Mouse (Mus musculus): ENCODE measurements around the gene Lrp1. TPM values are rescaled to one million over a fixed set of nuclear protein-coding genes. Genes with fewer than 3 reads are reported as not detected.

Lrp1 gene
- total RNA-seq, 2 experiments from 2014 or later, result 4.5 to 9.8 TPM

DNA sequence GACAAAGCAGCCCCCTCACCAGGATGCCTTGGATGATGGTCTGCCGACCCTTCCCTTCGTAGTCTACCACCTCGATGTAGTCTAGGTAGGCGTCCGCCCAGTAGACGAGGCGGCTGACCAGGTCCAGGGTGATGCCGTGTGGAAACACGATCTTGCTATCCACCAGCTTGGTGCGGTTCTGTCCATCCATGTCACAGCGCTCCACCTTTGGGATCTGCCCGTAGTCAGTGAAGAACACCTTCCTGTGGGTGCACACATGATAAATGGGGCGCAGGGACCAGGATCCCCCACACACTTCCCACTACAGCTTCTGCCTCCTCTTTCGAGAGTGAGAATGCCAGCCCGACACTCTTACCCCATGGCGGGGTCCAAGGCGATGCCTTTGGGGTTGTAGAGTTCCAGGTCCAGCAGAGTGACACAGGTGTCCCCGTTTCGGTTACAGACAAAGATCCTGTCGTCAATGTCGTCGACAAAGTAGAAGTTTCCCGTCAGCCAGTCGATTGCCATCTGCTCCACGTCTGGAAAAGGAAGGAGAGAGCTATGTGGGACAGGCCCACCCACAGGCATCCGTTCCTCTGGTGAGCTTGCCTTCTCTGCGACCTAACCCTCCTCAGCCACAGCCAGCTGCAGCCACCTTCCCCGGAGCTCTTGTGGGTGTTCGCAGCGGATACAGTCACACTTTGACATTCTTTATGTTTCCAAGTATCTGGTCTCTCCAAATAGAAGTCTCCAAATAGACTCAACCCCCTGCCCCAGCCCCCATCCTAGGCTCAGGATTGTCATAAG lies 25.8 kb downstream of the Lrp1 start:
- no peak for ATAC-seq (replicated peaks; ENCODE audit: poor library complexity)

GRCm38 (mm10) chr10:127594405-127594804 lies 26.5 kb downstream of the Lrp1 start:
- peak; percentile 40 for ATAC-seq (replicated peaks; ENCODE audit: poor library complexity)

DNA sequence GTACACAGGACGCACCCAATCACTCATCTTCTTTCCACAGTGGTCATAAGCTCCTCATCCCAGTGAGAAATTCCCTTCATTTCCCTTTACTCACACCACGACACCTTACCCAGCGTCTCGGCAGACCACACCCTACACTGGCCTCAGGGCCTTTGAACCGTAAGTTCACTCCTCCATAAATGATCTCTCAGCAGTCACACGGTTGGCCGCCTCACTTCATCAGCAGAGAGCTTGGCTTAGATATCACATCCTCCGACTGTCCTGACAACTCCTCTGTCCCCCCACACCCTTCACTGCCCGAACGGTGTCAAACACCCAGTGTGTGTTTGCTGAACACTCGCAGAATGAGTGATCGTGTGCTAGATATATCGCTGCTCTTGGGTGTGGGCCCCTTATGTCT lies 28.1 kb downstream of the Lrp1 start:
- ATAC-seq (replicated peaks; ENCODE audit: poor library complexity), result no peak

DNA sequence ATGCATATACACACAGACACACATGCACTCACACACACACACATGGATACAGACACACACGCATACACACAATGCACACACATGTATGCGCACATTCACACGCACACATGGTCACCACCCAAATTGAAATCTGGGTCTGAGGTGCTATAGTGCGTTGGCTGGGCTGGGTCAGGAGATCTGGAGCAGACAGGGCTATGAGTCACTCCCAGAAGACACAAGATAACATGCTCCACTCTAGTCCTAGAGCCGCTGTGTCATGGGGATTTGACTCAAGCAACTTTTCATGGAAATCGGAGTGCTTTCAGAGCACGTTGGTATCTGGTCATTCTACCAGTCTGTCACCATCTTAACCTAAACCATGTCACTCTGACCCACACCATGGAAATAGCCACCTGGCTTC lies 28.5 kb downstream of the Lrp1 start:
- ATAC-seq (replicated peaks; ENCODE audit: poor library complexity), result no peak

DNA sequence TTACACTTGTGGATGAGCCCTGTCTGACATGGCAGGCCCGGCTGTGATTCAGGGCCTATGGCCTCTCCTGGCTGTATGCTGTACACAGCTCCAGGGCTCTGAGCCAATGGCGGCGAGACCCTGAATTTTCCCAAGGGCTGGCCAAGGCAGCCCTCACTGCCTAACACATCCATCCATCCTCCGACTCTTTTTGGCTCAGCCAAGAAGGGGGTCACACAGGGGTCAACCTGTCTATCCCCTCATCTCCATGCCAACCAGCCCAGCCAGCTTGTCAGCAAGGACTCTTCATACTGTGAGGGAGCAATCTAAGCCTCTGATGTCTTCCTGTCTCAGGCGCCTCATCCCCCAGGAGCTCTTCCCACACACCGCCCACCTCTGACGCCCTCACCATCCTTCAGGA lies 29.4 kb downstream of the Lrp1 start:
- no peak for ATAC-seq (replicated peaks; ENCODE audit: poor library complexity)

DNA sequence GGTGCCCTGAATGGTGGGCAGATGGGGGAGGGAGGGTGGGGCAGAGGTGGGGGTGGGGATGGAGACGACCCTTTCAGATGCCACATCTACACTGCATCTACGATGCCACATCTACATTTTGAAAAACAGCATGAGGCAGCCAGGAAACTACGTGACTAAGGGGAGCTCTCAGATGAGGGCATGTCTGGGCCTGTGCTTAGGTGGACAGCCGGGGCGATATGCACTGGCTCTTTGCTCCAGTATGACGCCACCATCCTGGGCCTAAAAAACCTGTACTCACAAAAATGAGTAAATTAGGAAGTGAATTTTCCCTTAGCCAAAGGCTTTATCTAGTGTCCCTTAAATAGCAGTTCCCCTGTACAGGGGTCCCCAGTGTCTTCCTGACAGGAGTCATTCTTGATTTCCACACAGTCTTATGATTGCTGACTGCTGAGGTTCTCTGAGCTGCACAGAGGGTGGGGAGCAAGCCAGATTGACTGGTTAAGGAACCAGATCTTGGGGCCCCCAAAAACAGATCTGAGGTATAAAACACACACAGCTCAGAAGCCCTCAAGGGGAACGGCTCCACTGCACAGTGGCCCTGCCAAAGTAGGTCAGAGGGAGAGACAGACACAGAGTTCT lies 30.0 kb downstream of the Lrp1 start:
- ATAC-seq (replicated peaks; ENCODE audit: poor library complexity), result peak; percentile 28

GRCm38 (mm10) chr10:127590256-127590655 lies 30.7 kb downstream of the Lrp1 start:
- peak; percentile 24 for ATAC-seq (replicated peaks; ENCODE audit: poor library complexity)

GRCm38 (mm10) chr10:127587776-127588175 lies 33.2 kb downstream of the Lrp1 start:
- ATAC-seq (replicated peaks; ENCODE audit: poor library complexity), result peak; percentile 45

- peak; percentile 20; the same call in 1 of the 2 replicates for ATAC-seq (replicated peaks; ENCODE audit: poor library complexity)
Measured at GRCm38 (mm10) chr10:127586209-127586608, 34.7 kb downstream of the Lrp1 start.

- ATAC-seq (replicated peaks; ENCODE audit: poor library complexity), result no peak
Measured at GRCm38 (mm10) chr10:127585598-127585997, 35.4 kb downstream of the Lrp1 start.

DNA sequence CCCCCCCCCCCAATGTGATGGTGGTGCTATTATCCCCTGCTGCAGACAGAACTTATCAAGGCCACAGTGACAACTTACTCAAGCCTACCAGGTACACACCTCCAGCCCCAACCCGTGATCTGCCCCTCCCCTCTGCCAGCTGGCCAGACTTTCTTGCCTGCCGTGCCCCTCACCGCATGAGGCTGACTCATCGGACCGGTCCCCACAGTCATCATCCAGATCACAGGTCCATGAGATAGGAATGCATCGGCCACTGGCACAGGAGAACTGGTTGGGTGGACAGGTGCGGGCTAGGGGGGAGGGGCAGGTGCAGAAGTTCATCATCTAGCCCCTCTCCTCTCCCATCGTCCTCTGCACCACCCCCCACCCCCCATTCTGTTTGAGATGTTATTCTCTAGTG lies 37.3 kb downstream of the Lrp1 start:
- no peak for ATAC-seq (replicated peaks; ENCODE audit: poor library complexity)

DNA sequence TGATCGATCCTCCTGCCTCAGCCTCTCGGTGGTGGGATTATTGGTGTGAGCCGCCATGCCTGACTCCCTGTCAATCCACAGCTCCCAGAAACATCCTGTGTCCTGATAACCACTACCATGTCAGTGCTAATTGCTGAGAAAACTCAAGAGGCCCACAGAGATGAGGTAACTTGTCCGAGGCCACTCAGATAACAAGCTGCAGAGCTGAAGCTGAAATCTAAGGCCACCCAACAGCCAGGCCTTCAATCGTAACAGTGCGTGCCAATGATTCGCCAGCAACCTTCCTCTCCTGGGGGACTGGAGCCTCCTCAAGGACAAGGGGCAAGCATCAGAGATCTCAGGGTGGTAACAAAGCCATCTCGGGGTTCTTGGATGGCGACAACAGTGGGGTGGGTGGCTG lies 39.7 kb downstream of the Lrp1 start:
- ATAC-seq (replicated peaks; ENCODE audit: poor library complexity), result no peak

DNA sequence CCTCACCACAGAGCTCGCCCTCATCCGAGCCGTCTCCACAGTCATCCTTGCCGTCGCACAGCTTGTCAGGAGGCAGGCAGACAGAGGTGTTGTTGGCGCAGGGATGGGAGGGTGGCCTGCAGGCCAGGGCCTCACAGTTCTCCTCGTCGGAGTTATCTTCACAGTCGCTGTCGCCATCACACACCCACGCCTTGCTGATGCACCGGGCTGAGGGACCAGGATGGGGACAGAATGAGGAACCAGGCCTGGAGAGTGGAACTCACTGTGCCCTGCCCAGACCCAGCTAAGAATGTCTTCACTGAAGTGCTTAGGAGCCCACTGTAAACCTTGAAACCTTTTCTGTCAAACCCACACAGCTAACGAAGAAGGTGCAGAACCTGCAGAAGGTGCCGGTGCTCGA lies 43.0 kb downstream of the Lrp1 start:
- ATAC-seq (replicated peaks; ENCODE audit: poor library complexity), result 0 out of 2 replicates have a peak, but pooled peaks have one; percentile 16

DNA sequence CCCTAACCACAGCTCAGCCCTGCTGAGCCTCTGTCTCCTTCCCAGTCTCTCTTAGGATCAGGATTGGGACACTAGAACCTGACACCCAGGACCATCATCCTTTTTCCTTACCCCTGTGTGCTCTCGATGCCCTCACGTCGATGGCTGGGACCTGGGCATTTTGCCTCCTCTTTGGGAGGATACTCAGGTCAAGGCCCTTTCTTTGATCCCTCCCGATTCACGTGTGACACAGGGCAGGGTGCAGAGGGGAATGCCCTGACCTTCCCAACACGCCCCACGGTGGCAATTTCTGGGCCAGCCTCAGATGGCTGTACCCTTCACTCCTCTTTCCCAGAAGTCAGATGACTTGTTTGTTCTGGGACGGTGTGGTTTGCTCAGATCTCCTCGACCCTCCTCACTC lies 43.8 kb downstream of the Lrp1 start:
- no peak for ATAC-seq (replicated peaks; ENCODE audit: poor library complexity)

GRCm38 (mm10) chr10:127576381-127576961 lies 44.5 kb downstream of the Lrp1 start:
- ATAC-seq (replicated peaks; ENCODE audit: poor library complexity), result peak; percentile 89

DNA sequence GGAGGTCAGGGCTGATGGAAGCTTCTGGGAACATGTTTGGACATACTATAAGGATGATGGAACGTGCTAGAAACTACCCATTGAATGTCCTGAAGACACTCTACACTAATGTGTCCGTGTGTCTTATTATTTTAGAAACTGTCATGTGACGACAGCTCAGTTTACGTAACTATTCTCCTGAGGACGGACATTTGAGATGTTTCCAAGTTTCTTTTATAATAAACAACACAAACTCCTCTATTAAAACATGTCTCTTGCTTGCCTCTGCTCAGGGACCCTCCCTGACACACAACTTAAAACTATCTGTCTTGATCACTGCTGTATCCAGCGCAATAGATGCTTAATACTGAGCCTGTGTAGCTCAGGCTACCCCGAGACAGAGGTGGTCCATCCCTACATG lies 45.2 kb downstream of the Lrp1 start:
- ATAC-seq (replicated peaks; ENCODE audit: poor library complexity), result no peak

DNA sequence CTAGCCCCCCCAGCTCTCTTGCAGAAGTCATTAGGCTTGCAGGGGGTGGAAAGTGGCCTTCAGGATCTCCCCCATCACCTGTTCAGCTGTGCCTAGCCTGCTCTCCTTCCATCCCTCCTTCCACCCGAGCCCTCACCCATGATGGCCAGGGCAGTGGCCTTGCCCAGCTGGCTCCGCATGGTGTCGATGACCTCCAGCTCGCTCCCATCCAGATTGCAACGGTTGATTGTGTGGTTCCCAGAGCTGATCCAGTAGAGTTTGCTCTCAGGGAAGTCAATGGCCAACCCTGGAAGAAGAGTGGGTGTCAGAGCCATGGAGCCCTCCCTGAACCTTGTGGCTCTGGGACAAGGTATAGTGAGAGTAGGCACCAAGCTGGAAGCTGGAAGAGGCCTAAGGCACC lies 48.7 kb downstream of the Lrp1 start:
- no peak for ATAC-seq (replicated peaks; ENCODE audit: poor library complexity)

GRCm38 (mm10) chr10:127570937-127571641 lies 49.9 kb downstream of the Lrp1 start:
- peak; percentile 40 for ATAC-seq (replicated peaks; ENCODE audit: poor library complexity)

GRCm38 (mm10) chr10:127570384-127570783 lies 50.6 kb downstream of the Lrp1 start:
- peak; percentile 91 for ATAC-seq (replicated peaks; ENCODE audit: poor library complexity)

GRCm38 (mm10) chr10:127569450-127569849 lies 51.5 kb downstream of the Lrp1 start:
- peak; percentile 73 for ATAC-seq (replicated peaks; ENCODE audit: poor library complexity)

DNA sequence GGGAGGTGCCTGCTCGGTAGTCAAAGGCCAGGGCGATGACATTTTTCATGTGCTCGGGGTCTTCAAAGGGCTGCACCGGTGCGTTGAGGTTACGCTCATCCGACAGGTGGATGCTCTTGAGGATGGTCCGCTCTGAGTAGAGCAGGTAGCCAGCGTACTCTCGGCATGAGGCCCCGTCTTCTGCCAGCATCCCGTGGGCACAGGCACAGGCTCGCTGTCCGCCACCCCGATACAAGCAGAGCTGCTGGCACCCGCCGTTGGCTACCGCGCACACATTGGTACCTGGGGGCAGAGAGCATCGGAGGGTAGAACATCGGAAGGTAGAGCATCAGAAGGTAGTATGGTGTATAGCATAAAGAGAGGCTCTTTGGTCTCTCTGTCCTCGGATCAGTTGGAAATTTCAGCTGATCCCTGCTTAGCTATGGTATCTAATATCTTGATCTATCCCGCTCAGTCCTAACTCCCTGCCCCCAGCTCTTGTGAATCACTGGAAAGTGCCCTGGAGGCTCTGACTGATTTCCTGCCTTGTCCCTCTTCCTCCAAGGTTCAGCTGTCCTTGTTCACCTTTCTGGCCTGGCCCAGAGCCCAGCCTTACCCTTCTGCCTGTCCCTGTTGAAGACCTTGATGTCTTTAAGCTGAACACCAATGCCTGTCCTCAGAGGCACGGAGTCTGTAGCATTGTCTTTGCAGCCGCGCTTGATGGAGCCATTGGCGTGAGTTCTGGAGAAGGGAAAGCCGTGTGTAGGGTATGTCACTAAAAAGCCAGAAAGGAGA lies 54.2 kb downstream of the Lrp1 start:
- no peak for ATAC-seq (replicated peaks; ENCODE audit: poor library complexity)

Data from megakaryocyte progenitor cell, adult 5-6 weeks (primary cell).